Mouse (Mus musculus): ENCODE measurements around the gene Tanc2.

GRCm38 (mm10) chr11:105887281-105887680, 297.5 kb downstream of the Tanc2 start:
- no peak for TF ChIP-seq CTCF (IDR thresholded peaks at IDR 0.05; ENCODE audit: low read depth)
- TF ChIP-seq EP300 (IDR thresholded peaks at IDR 0.05; ENCODE audit: low read depth): no peak
